In the genomic region with DNA sequence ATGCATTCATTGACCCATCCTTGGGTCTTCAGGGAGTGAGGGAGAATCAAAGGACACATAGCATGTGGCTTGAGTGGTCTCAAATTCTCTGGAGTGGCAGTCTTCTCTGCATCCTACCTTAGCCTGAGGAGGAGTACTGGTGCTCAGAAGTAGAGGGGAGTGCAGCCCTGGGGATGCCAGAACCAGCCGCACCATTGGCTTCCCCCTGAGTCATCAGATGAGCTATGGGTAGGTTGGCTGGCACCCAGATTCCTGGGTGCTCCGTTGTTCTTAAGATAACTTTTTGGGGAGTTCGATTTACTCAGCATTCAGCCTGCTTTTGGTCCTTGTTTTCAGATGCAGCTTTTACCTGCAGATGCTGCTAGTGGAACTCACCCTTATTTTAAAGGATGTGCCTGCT, we compare ENCODE assay signal across 15 mouse cellular contexts. TPM values are rescaled to one million over a fixed set of nuclear protein-coding genes. Genes with fewer than 3 reads are reported as not detected.
DNase-seq lines count a peak whose midpoint lies in the region; ATAC-seq lines count a peak whose summit lies in the region.
"Had no signal": no experiment of that assay in that cellular context is flagged by ENCODE, and none has a peak within 500 bp of the region (broad histone marks: within the 10 kb centered on the region; RNA-seq: fewer than 3 reads in every experiment).

No protein-coding gene starts in this region.

- 0 out of 2 replicates have a peak, but pooled peaks have one; percentile 38 for ATAC-seq in frontal cortex, adult (ENCODE audit: low TSS enrichment)
- no peak for ATAC-seq in hindbrain, embryonic 12.5 days (ENCODE audit: low FRiP score)
- ATAC-seq: inflammation-experienced regulatory T-cells, adult 6 months had no signal

- 88% methylated on average over 3 of the region's 3 CpGs for WGBS in hindbrain, embryonic 12.5 days

- no peaks in the 10 kb centered on the region for H3K36me3 ChIP-seq in hindbrain, embryonic 12.5 days

- DNase-seq in frontal cortex, adult 2 months (ENCODE audit: extremely low spot score in 1 of 2, low spot score in 1 of 2), result no peak
- DNase-seq in right cerebral cortex, postnatal 14 days, result peak; percentile 23
- DNase-seq in right cerebral cortex, postnatal 4 days, result no peak
- no peak for DNase-seq in urinary bladder, postnatal 36 days (ENCODE audit: low spot score in 2 of 2)
- DNase-seq in ovary, postnatal 36 days (ENCODE audit: low spot score), result no peak
- DNase-seq: cerebellum, adult 8-10 months; heart, adult 11 months; lung, adult 2 months; thymus, postnatal 25 days had no signal

- H3K4me1 ChIP-seq in hindbrain, embryonic 12.5 days, result peaks cover 27% of the 10 kb centered on the region

- H3K4me3 ChIP-seq in hindbrain, embryonic 12.5 days, result no peak overlapping the region

- peak overlapping the region; percentile 71 for H3K27ac ChIP-seq in hindbrain, embryonic 12.5 days
- H3K27ac ChIP-seq: macrophage; stomach, postnatal 0 days had no signal

- H3K9me3 ChIP-seq in hindbrain, embryonic 12.5 days (replicated peaks), result no peaks in the 10 kb centered on the region
- H3K9me3 ChIP-seq: G1E had no signal

- no peak overlapping the region for H3K4me2 ChIP-seq in hindbrain, embryonic 12.5 days (replicated peaks)

- no peak overlapping the region for H3K9ac ChIP-seq in hindbrain, embryonic 12.5 days

- no peaks in the 10 kb centered on the region for H3K27me3 ChIP-seq in hindbrain, embryonic 12.5 days

RNA-seq across cellular contexts. Expression of gene Lrrc4, which starts 10.0 kb away (rescaled TPM):
- 46.0 and 49.3 TPM in 2 replicates for polyA plus RNA-seq in frontal cortex, adult 2 months (2012; rRNA removed)
- polyA plus RNA-seq in hindbrain, embryonic 12.5 days (2016; fragmentation: Nextera tagmentation; extraction: Ambion mirVana), result 3.6 and 4.6 TPM in 2 replicates
- polyA plus RNA-seq: G1E had no signal
